Mouse (Mus musculus) Muller cell, postnatal 12 days (primary cell): ENCODE results near the gene Gm47189.
"Not testable (repeated sequence)": the region's sequence is repeated elsewhere in the genome, so short reads cannot be mapped to it uniquely, and the experiment has no call there.

Experiments used
- DNase-seq: peaks from one replicate; pipeline ENCODE4 v3.0.0-alpha.2; 2015; ENCODE audit errors: inconsistent ontology term

The Gm47189 gene

DNA sequence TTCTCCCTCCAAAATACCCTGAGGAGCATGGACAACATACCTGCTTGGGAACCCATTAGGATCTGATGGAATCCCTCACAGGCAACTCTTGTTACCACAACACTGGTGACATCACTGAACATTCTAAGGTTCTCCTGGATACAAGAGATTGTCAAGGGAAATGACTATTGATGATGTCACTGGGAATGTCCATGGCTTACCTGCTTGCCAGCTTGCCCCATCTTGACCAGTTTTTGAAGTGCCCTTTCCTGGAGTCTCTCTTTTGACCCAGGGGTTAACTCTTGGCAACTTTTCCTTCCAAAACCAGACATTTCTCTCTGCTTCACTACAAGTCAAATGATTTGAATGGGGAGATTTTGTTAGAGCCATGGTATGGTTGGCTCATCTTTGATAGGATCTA is at the start of gene Gm47189:
Gene Gm47189 (minus strand): TSS at position 101 of the 400 bp plus-strand sequence.
- DNase-seq = not testable (repeated sequence)

DNA sequence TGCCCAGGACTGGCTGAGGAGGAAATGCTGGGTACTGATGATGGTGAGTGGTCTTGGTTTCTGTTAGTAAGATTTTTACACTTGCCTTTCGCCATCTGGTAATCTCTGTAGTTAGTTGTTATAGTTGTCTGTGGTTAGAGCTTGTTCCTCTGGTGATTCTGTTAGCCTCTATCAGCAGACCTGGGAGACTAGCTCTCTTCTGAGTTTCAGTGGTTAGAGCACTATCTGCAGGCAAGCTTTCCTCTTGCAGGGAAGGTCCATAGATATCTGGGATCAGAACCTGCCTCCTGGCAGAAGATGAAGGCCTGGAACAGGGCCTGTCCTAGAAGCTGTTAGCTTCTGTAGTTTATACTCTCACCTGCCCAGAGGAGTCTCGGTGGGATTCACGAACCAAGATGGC is 16.3 kb downstream of the Gm47189 start:
- not testable (repeated sequence) for DNase-seq

DNA sequence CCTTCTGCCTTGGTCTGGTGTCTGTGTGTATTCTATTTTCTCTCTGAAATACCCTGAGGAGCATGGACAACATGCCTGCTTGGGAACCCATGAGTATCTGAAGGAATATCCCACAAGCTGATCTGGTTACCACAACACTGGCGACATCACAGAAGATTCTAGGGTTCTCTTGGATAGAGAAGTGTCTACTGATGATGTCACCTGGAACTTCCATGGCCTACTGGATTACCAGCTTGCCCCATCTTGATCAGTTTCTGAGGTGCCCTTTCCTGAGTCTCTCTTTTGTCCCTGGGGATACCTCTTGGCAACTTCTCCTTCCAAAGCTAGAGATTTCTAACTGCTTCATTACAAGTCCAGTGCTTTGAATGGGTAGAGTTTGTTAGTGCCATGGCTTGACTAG is 21.7 kb downstream of the Gm47189 start, which contains the start of gene Gm7929:
Gene Gm7929 (minus strand): TSS at position 101 of the 400 bp plus-strand sequence.
- DNase-seq = not testable (repeated sequence)

DNA sequence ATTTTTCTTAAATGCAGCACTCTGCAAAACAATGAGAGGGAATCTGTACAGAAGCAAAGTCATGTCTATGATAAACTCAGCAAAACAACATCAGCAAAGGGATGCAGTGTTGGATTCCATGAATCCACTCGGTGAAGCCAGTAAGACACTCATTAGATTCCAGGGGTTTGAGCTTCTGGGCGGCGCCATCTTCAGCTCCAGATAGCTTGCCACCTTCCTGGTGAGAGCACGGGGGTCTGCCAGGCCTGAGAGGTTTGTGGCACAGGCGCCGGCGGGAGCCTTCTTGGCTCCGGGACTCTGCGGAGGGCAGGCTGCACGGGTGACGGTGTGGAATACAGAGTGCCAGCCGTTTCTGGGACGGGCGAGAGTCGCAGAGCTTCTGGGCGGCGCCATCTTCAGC is 48.8 kb downstream of the Gm47189 start:
- not testable (repeated sequence) for DNase-seq

DNA sequence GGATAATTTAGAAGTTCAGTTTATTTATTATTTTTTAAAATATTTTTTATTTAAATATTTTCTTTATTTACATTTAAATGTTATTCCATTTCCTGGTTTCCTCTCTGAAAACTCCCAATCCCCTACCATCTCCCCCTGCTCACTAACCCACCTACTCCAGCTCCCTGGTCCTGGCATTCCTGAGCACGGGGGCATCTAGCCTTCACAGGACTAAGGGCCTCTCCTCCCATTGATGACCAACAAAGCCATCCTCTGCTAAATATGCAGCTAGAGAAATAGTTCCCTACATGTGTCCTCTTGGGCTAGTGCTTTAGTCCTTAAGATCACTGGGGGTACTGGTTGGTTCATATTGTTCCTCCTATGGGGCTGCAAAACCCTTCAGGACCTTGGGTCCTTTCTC is 55.1 kb downstream of the Gm47189 start:
- DNase-seq = not testable (repeated sequence)
